Mouse (Mus musculus) layer of hippocampus, adult 18-20 months (tissue): Measurements from ENCODE around the gene Hoxc8. TPM values are rescaled to one million over a fixed set of nuclear protein-coding genes. Genes with fewer than 3 reads are reported as not detected.

Experiments used
- DNase-seq, 2 experiments: peaks; one replicate each; pipeline ENCODE4 v3.0.0; 2022; ENCODE audit warnings: low spot score in 2 of 2
- microRNA-seq, 2 experiments: library from miRNA; unstranded; fragments of <30 nt; microRNA quantifications; one replicate each; pipeline ENCODE4 v1.2.0; 2021
- total RNA-seq, 2 experiments: library from RNA; stranded (reverse); gene quantifications; 2 replicates each; pipeline ENCODE4 v1.2.3; 2021

Hoxc8 gene
- total RNA-seq, 2 experiments from 2014 or later = not detected

GRCm38 (mm10) chr15:103032646-103033575 is 42.5 kb downstream of the Hoxc8 start:
- no peak for DNase-seq

GRCm38 (mm10) chr15:103034043-103034806 is 43.8 kb downstream of the Hoxc8 start:
- no peak for DNase-seq

GRCm38 (mm10) chr15:103034807-103035547 is 44.6 kb downstream of the Hoxc8 start:
- DNase-seq = no peak

GRCm38 (mm10) chr15:103035548-103035881 is 45.1 kb downstream of the Hoxc8 start:
- DNase-seq = no peak

- DNase-seq = no peak
Observed at GRCm38 (mm10) chr15:103037579-103037978, 47.2 kb downstream of the Hoxc8 start.

GRCm38 (mm10) chr15:103038701-103039480 is 48.5 kb downstream of the Hoxc8 start:
- no peak for DNase-seq

- no peak for DNase-seq
Observed at GRCm38 (mm10) chr15:103039609-103040008, 49.2 kb downstream of the Hoxc8 start.

- DNase-seq = no peak
Observed at GRCm38 (mm10) chr15:103040601-103041000, 50.2 kb downstream of the Hoxc8 start.

- DNase-seq = no peak
Observed at GRCm38 (mm10) chr15:103041613-103042012, 51.2 kb downstream of the Hoxc8 start.

- DNase-seq = no peak
Observed at GRCm38 (mm10) chr15:103042209-103042608, 51.8 kb downstream of the Hoxc8 start.

Small RNAs within 50 kb of the gene (microRNA-seq; reads per million reads assigned to microRNA genes)
- gene Mir196a-2 (0.49 to 2.7 reads per million in 2 experiments), gene Mir615 (2.5 to 2.9 reads per million in 2 experiments)

Other genes starting within 250 kb of the Hoxc8 start
- gene Hoxc13, start 69.5 kb upstream of the Hoxc8 start, total RNA-seq = not detected
- not detected for gene Hoxc12, start 53.9 kb upstream of the Hoxc8 start, total RNA-seq
- gene Hoxc11, start 36.2 kb upstream of the Hoxc8 start, total RNA-seq = not detected
- gene Hoxc10, start 23.8 kb upstream of the Hoxc8 start, total RNA-seq = not detected
- gene Hoxc5, start 23.2 kb upstream of the Hoxc8 start, total RNA-seq = not detected
- not detected for gene Hoxc9, start 14.2 kb upstream of the Hoxc8 start, total RNA-seq
- not detected for gene Hoxc6, start 7.7 kb downstream of the Hoxc8 start, total RNA-seq
- gene Hoxc4, start 28.3 kb downstream of the Hoxc8 start, total RNA-seq = not detected
- gene Smug1, start 176.5 kb downstream of the Hoxc8 start, total RNA-seq = 10 to 100 TPM; 18.3 to 19.9 TPM
- 100 to 1,000 TPM; 174 to 190 TPM for gene Cbx5, start 249.2 kb downstream of the Hoxc8 start, total RNA-seq
- gene Hnrnpa1, start 249.8 kb downstream of the Hoxc8 start, total RNA-seq = 100 to 1,000 TPM; 239 to 256 TPM